Mouse (Mus musculus) G1E (cell line): ENCODE measurements around the gene Scfd2.

Experiments used
- CTCF ChIP-seq: IDR thresholded peaks from 2 replicates; pipeline ENCODE4 v1.5.1; 2012; ENCODE audit warnings: low read depth, low read length, inconsistent platforms, mixed read lengths
- GATA1 ChIP-seq: IDR thresholded peaks from 2 replicates; pipeline ENCODE4 v1.6.1; 2012; ENCODE audit warnings: borderline replicate concordance, low read length, inconsistent platforms, mixed read lengths
- GATA2 ChIP-seq: IDR thresholded peaks from 2 replicates; pipeline ENCODE4 v1.6.1; 2012; ENCODE audit warnings: low read depth, low read length, inconsistent platforms, borderline replicate concordance
- POLR2AphosphoS5 ChIP-seq: IDR thresholded peaks from 2 replicates; pipeline ENCODE4 v1.6.1; 2012; ENCODE audit warnings: low read depth, low read length, inconsistent platforms; ENCODE audit not compliant: insufficient replicate concordance
- TAL1 ChIP-seq: conservative IDR thresholded peaks from 2 replicates; pipeline ENCODE4 v1.6.1; 2012; ENCODE audit warnings: low read depth, low read length, inconsistent platforms, mixed read lengths

GRCm38 (mm10) chr5:74246971-74247370 lies 284.6 kb downstream of the Scfd2 start:
- TF ChIP-seq CTCF = no peak
- no peak for TF ChIP-seq TAL1
- TF ChIP-seq GATA2 = no peak
- no peak for TF ChIP-seq GATA1
- no peak for TF ChIP-seq POLR2AphosphoS5
